Mouse (Mus musculus): Measurements from ENCODE around the gene Rhbdl1.

Rhbdl1 gene

GRCm38 (mm10) chr17:25835816-25836215 lies 1.3 kb downstream of the Rhbdl1 start:
- TF ChIP-seq GATA4 (IDR thresholded peaks at IDR 0.05; ENCODE audit: insufficient replicate concordance, low read length), result no peak

GRCm38 (mm10) chr17:25835301-25835700 lies 1.8 kb downstream of the Rhbdl1 start:
- TF ChIP-seq GATA4 (IDR thresholded peaks at IDR 0.05; ENCODE audit: insufficient replicate concordance, low read length), result no peak

GRCm38 (mm10) chr17:25834595-25835222 lies 2.4 kb downstream of the Rhbdl1 start:
- TF ChIP-seq GATA4 (IDR thresholded peaks at IDR 0.05; ENCODE audit: insufficient replicate concordance, low read length), result no peak

- TF ChIP-seq GATA4 (IDR thresholded peaks at IDR 0.05; ENCODE audit: insufficient replicate concordance, low read length), result no peak
Measured at GRCm38 (mm10) chr17:25833961-25834594, 3.0 kb downstream of the Rhbdl1 start.

- TF ChIP-seq GATA4 (IDR thresholded peaks at IDR 0.05; ENCODE audit: insufficient replicate concordance, low read length), result no peak
Measured at GRCm38 (mm10) chr17:25833291-25833663, 3.8 kb downstream of the Rhbdl1 start, which contains the start of gene Stub1. TSS of gene Stub1 (minus strand) at chr17:25833404.

- TF ChIP-seq GATA4 (IDR thresholded peaks at IDR 0.05; ENCODE audit: insufficient replicate concordance, low read length), result peak; percentile 28; the same call in 1 of the 2 replicates
Measured at GRCm38 (mm10) chr17:25832436-25833290, 4.4 kb downstream of the Rhbdl1 start.

- TF ChIP-seq GATA4 (IDR thresholded peaks at IDR 0.05; ENCODE audit: insufficient replicate concordance, low read length), result no peak
Measured at GRCm38 (mm10) chr17:25831451-25832281, 5.4 kb downstream of the Rhbdl1 start.

GRCm38 (mm10) chr17:25830806-25831431 lies 6.2 kb downstream of the Rhbdl1 start:
- no peak for TF ChIP-seq GATA4 (IDR thresholded peaks at IDR 0.05; ENCODE audit: insufficient replicate concordance, low read length)

- no peak for TF ChIP-seq GATA4 (IDR thresholded peaks at IDR 0.05; ENCODE audit: insufficient replicate concordance, low read length)
Measured at GRCm38 (mm10) chr17:25830200-25830753, 6.8 kb downstream of the Rhbdl1 start.

GRCm38 (mm10) chr17:25829558-25830017 lies 7.5 kb downstream of the Rhbdl1 start:
- TF ChIP-seq GATA4 (IDR thresholded peaks at IDR 0.05; ENCODE audit: insufficient replicate concordance, low read length), result no peak

- peak; percentile 79; the same call in 1 of the 2 replicates for TF ChIP-seq GATA4 (IDR thresholded peaks at IDR 0.05; ENCODE audit: insufficient replicate concordance, low read length)
Measured at GRCm38 (mm10) chr17:25828712-25829557, 8.2 kb downstream of the Rhbdl1 start, which contains the start of gene Jmjd8. TSS of gene Jmjd8 (plus strand) at chr17:25828867.

- no peak for TF ChIP-seq GATA4 (IDR thresholded peaks at IDR 0.05; ENCODE audit: insufficient replicate concordance, low read length)
Measured at GRCm38 (mm10) chr17:25828223-25828594, 8.9 kb downstream of the Rhbdl1 start.

GRCm38 (mm10) chr17:25827546-25828222 lies 9.4 kb downstream of the Rhbdl1 start:
- TF ChIP-seq GATA4 (IDR thresholded peaks at IDR 0.05; ENCODE audit: insufficient replicate concordance, low read length), result no peak

Data from liver, adult (tissue).